Mouse (Mus musculus) spleen, postnatal 10 days (tissue): ENCODE data around the gene Scaf1.
A peak's percentile ranks its signal among the peaks of the same experiment; 100 is the strongest.

ENCODE experiments used
- DNase-seq, 2 experiments: peaks; one replicate each; pipeline ENCODE4 v3.0.0; 2021 to 2022; ENCODE audit warnings: low spot score in 2 of 2

Scaf1 gene

GRCm38 (mm10) chr7:45015957-45016612, at the start of gene Scaf1:
Gene Scaf1, minus strand, starts transcription at chr7:45016363.
- peak; percentile 97 to 99 for DNase-seq

- DNase-seq: peak; percentile 95 to 96
Observed at GRCm38 (mm10) chr7:45062239-45062835, 46.2 kb upstream of the Scaf1 start, which contains the start of the genes Nosip and Prrg2. Gene Nosip, plus strand, starts transcription at chr7:45062429. Gene Prrg2, minus strand, starts transcription at chr7:45062677.

GRCm38 (mm10) chr7:45061532-45062075, 45.4 kb upstream of the Scaf1 start:
- DNase-seq: peak; percentile 34 to 49

GRCm38 (mm10) chr7:45060632-45061122, 44.5 kb upstream of the Scaf1 start:
- no peak for DNase-seq

GRCm38 (mm10) chr7:45058607-45059571, 42.7 kb upstream of the Scaf1 start:
- DNase-seq: no peak

GRCm38 (mm10) chr7:45056972-45057348, 40.8 kb upstream of the Scaf1 start:
- DNase-seq: no peak

- DNase-seq: no peak
Observed at GRCm38 (mm10) chr7:45056329-45056971, 40.3 kb upstream of the Scaf1 start.

GRCm38 (mm10) chr7:45053931-45054510, 37.9 kb upstream of the Scaf1 start:
- DNase-seq: peak; percentile 71 to 90

- DNase-seq: peak; percentile 57 to 72
Observed at GRCm38 (mm10) chr7:45053117-45053930, 37.2 kb upstream of the Scaf1 start.

GRCm38 (mm10) chr7:45052862-45053116, 36.6 kb upstream of the Scaf1 start, which contains the start of gene Prr12:
Gene Prr12, minus strand, starts transcription at chr7:45052881.
- no peak for DNase-seq

GRCm38 (mm10) chr7:45052181-45052861, 36.2 kb upstream of the Scaf1 start:
- DNase-seq: peak; percentile 42 to 53

- DNase-seq: no peak
Observed at GRCm38 (mm10) chr7:45051601-45051974, 35.4 kb upstream of the Scaf1 start.

- peak in 1 of 2 experiments; percentile 66 for DNase-seq
Observed at GRCm38 (mm10) chr7:45050945-45051600, 34.9 kb upstream of the Scaf1 start.

- DNase-seq: no peak
Observed at GRCm38 (mm10) chr7:45048923-45049657, 32.9 kb upstream of the Scaf1 start.

- no peak for DNase-seq
Observed at GRCm38 (mm10) chr7:45048001-45048890, 32.1 kb upstream of the Scaf1 start.

- no peak for DNase-seq
Observed at GRCm38 (mm10) chr7:45047491-45047890, 31.3 kb upstream of the Scaf1 start.

GRCm38 (mm10) chr7:45046853-45047350, 30.7 kb upstream of the Scaf1 start:
- DNase-seq: no peak
